Mouse (Mus musculus) embryo, embryonic 11 days (tissue): ENCODE measurements around the gene Pnpla7.

ENCODE experiments used
- DNase-seq: peaks from one replicate; pipeline ENCODE4 v3.0.0-alpha.2; 2015

The Pnpla7 gene

GRCm38 (mm10) chr2:25075506-25075905, 99.7 kb downstream of the Pnpla7 start:
- DNase-seq, result no peak

DNA sequence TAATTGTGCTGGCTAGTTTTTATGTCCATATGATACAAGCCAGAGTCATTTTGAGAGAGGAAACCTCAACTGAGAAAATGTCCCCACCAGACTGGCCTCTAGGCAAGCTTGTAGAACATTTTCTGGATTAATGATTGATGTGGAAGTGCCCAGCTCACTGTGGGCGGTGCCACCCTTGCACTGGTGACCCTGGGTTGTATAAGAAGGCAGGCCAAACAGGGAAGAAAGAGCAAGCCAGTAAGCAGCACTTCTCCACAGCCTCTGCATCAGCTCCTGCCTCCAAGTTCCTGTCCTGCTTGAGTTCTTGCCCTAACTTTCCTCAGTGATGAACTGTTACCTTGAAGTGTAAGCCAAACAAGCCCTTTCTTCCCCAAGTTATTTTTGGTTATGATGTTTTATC, 103.1 kb downstream of the Pnpla7 start:
- DNase-seq, result no peak

DNA sequence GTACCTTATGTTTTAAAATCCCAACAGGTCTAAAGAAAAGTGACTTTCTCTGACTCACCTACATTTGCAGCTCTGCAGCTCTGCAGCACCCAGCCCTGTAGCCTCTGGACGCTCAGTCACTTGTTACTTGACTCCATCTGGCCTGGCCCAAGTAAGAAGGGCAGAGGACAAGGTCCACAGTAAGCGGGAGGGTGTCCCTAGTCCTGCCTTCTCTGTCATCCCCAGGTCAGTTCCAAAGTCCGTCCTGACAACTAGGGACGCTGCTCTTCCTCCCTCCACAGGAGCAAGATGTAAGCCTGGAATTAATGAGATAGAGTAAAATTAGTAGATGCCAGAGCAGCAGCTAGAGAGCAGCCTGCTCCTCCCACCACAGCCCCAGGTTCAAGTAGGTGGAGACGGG, 104.2 kb downstream of the Pnpla7 start, which contains the start of gene Entpd8:
Gene Entpd8, plus strand, starts transcription at position 229 of the 400 bp plus-strand sequence.
- no peak for DNase-seq

DNA sequence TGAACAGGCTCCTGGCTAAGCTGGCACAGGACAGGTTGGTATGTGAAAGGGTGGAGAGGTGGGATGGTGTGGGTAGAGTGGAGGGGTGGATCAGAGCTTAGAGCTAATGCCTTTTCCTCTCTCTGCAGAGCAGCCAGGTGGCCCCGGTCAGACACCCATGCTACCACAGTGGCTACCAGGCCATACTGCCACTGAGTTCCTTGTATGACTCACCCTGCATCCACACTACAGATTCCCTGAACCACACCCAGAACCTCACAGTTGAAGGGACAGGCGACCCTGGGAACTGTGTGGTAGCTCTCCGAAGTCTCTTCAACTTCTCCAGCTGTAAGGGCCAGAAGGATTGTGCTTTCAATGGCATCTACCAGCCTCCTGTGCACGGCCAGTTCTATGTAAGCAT, 107.9 kb downstream of the Pnpla7 start:
- DNase-seq, result no peak

DNA sequence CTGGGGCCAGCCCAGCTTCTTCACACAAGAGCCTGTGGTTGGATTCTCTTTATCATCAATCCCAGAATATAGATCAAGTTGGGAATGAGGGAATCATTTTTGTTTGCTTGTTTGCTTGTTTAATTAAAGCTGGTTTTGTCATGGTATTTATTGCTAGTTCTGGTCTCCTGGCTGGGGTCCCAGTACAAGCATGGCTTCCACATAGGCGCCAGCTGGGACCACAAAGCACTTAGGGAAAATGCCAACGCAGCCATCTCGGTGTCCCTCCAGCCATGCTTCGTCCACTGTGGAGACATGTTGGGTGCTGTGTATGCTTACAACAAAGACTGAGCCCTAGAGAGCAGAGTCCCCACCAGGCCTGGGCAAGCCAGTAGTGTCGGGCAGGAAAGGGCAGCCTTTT, 109.7 kb downstream of the Pnpla7 start:
- no peak for DNase-seq

DNA sequence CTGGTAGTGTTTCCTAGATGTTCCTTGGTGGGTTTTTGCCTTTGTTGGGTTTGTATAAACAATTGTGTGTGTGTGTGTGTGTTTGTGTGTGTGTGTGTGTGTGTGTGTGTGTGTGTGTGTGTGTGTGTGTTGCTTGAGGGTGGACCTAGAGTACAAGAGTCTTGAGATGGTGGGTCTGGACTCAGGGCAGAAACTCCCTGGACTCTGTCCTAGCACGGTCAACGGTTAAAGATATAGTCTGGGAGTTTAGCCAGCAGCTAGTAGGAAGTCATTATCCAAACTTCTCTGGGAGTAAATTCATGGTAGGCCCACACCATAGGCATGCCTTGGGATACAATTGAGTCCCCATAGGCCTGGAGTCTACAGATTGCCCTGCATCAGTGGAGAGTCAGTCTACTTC, 112.0 kb downstream of the Pnpla7 start:
- DNase-seq, result no peak

DNA sequence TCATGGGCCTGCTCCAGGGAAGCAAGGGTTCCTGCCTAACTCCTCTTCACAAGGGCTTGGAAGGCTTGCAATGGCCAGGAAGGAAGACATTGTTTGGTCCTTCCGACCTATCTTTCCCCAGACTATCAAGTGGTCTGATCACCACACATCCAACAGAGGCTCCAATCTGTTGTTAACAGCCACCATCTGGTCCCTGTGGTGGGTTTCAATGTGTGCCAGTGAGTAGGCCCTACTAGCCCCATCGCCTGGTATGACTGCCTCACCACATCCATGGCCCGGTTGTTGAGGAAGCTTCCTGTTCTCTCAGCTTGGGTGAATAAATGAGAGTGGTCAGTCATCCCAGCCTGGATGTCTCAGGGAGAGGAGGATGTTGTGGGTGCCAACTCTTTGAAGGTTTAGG, 112.8 kb downstream of the Pnpla7 start:
- no peak for DNase-seq

- no peak for DNase-seq
Observed at GRCm38 (mm10) chr2:25094785-25095108, 118.9 kb downstream of the Pnpla7 start.

GRCm38 (mm10) chr2:25095109-25095850, 119.4 kb downstream of the Pnpla7 start, which contains the start of gene Noxa1:
Noxa1 (minus strand) TSS chr2:25095149.
- DNase-seq, result peak; percentile 57

- DNase-seq, result no peak
Observed at GRCm38 (mm10) chr2:25098005-25098615, 122.3 kb downstream of the Pnpla7 start.

GRCm38 (mm10) chr2:25098956-25099355, 123.1 kb downstream of the Pnpla7 start:
- DNase-seq, result peak; percentile 62

DNA sequence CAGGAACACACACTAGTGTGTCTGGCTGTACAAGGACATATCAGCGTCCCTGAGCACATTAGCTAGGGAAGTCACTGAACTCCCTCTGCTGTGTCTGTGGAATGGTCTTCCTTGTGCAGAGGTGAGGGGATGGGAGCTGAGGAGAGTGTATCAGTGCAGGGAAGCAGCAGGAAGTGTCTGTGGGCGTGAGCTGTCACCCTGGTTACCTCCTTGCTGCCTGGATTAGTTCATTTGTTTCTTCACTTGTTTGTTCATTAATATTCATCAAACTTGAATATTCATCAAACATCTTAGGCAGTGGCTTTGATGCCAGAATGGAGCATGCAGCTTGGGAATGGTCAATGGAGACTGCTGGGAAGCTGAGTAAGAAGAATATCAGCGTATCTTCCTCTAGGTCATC, 123.9 kb downstream of the Pnpla7 start:
- no peak for DNase-seq
